Mouse (Mus musculus) liver, adult 2 months (tissue): ENCODE results near the gene Phxr2. TPM values are rescaled to one million over a fixed set of nuclear protein-coding genes. Genes with fewer than 3 reads are reported as not detected.

Source experiments
- DNase-seq: peaks from one replicate; pipeline ENCODE4 v3.0.0-alpha.2; 2011; ENCODE audit warnings: low read depth, low spot score; ENCODE audit errors: extremely low read depth
- H3K27ac ChIP-seq: fragments of 200-500 bp; replicated peaks from 2 replicates; pipeline ENCODE4 v1.5.1; 2012; ENCODE audit warnings: low read depth, mild to moderate bottlenecking, control low read depth, inconsistent platforms, low read length; ENCODE audit not compliant: insufficient read depth
- H3K27me3 ChIP-seq: fragments of 200-500 bp; 2 replicates; pipeline ENCODE4 v1.6.1; 2012; ENCODE audit warnings: mild to moderate bottlenecking, moderate library complexity, low read length, inconsistent platforms; ENCODE audit not compliant: control insufficient read depth, insufficient read depth
- H3K36me3 ChIP-seq: fragments of 200-500 bp; 2 replicates; pipeline ENCODE4 v1.6.1; 2012; ENCODE audit warnings: low read length, inconsistent platforms; ENCODE audit not compliant: control insufficient read depth, insufficient read depth
- H3K4me1 ChIP-seq: fragments of 200-500 bp; 2 replicates; pipeline ENCODE4 v1.6.1; 2011; ENCODE audit warnings: low read length; ENCODE audit not compliant: control insufficient read depth, insufficient read depth
- H3K4me3 ChIP-seq: fragments of 200-500 bp; 2 replicates; pipeline ENCODE4 v1.5.1; 2011; ENCODE audit warnings: low read depth, mild to moderate bottlenecking, control low read depth, low read length, moderate library complexity; ENCODE audit not compliant: insufficient read depth
- H3K79me2 ChIP-seq: fragments of 200-500 bp; 2 replicates; pipeline ENCODE4 v1.6.1; 2012; ENCODE audit warnings: inconsistent platforms, mild to moderate bottlenecking, low read length, moderate library complexity; ENCODE audit not compliant: control insufficient read depth, insufficient read depth
- H3K9ac ChIP-seq: fragments of 200-500 bp; 2 replicates; pipeline ENCODE4 v1.6.1; 2012; ENCODE audit warnings: low read depth, mild to moderate bottlenecking, control low read depth, inconsistent platforms, low read length
- CTCF ChIP-seq: fragments of 200-500 bp; IDR thresholded peaks from 2 replicates; pipeline ENCODE4 v1.5.1; 2011; ENCODE audit warnings: low read depth, low read length, control low read depth
- POLR2A ChIP-seq: fragments of 200-500 bp; IDR thresholded peaks from 2 replicates; pipeline ENCODE4 v1.6.1; 2011; ENCODE audit warnings: low read length, control low read depth; ENCODE audit not compliant: insufficient read depth; ENCODE audit errors: extremely low read depth
- WGBS: fragments of 180-500 bp; shearing (Covaris S2); methylation state at CpG from one replicate; pipeline ENCODE4 v1.1.7; 2018; 5-methylcytosine and 5-hydroxymethylcytosine counted together
- polyA plus RNA-seq: library from polyadenylated mRNA; depleted of rRNA; stranded (reverse); fragments of >200 nt; gene quantifications from 2 replicates; pipeline ENCODE4 v1.2.3, GENCODE M21; 2012
- total RNA-seq: library from RNA; depleted of rRNA; stranded (reverse); fragments of >200 nt; gene quantifications from 2 replicates; pipeline ENCODE4 v1.2.3, GENCODE M21; 2014

The Phxr2 gene
- total and polyA plus RNA-seq, 2 experiments, result not detected

- Histone ChIP-seq H3K9ac (no peak overlapping the region), H3K79me2 (no peaks in the 10 kb centered on the region), H3K27ac (no peak overlapping the region), H3K27me3 (no peaks in the 10 kb centered on the region), H3K36me3 (no peaks in the 10 kb centered on the region), H3K4me3 (no peak overlapping the region), H3K4me1 (peaks cover 8% of the 10 kb centered on the region; the same call in 1 of the 2 replicates)
- WGBS, result 90% methylated on average over 8 of the region's 8 CpGs
- TF ChIP-seq POLR2A, result no peak
- DNase-seq, result no peak
These were observed 19.5 kb upstream of the Phxr2 start for GRCm38 (mm10) chr10:99145611-99146010.

- H3K4me3 ChIP-seq, result no peak overlapping the region
- 63% methylated on average over 5 of the region's 5 CpGs for WGBS
- DNase-seq, result no peak
- no peaks in the 10 kb centered on the region for H3K4me1 ChIP-seq
- no peak overlapping the region for H3K27ac ChIP-seq
- H3K79me2 ChIP-seq, result no peaks in the 10 kb centered on the region
- H3K9ac ChIP-seq, result no peak overlapping the region
- H3K36me3 ChIP-seq, result no peaks in the 10 kb centered on the region
- no peaks in the 10 kb centered on the region for H3K27me3 ChIP-seq
- TF ChIP-seq POLR2A (no peak), CTCF (no peak)
These were observed 10.2 kb upstream of the Phxr2 start for GRCm38 (mm10) chr10:99136337-99136736.

- Histone ChIP-seq H3K36me3 (peaks cover 2% of the 10 kb centered on the region; the same call in 1 of the 2 replicates), H3K4me3 (no peak overlapping the region), H3K27ac (no peak overlapping the region), H3K79me2 (no peaks in the 10 kb centered on the region), H3K9ac (no peak overlapping the region), H3K4me1 (no peaks in the 10 kb centered on the region), H3K27me3 (no peaks in the 10 kb centered on the region)
- WGBS, result 92% methylated on average over 16 of the region's 16 CpGs
- TF ChIP-seq CTCF, result no peak
- no peak for TF ChIP-seq POLR2A
- no peak for DNase-seq
These were observed 7.3 kb upstream of the Phxr2 start for GRCm38 (mm10) chr10:99133321-99133875.

GRCm38 (mm10) chr10:99132595-99133272 is 6.6 kb upstream of the Phxr2 start:
- no peaks in the 10 kb centered on the region for H3K79me2 ChIP-seq
- no peaks in the 10 kb centered on the region for H3K27me3 ChIP-seq
- no peak for DNase-seq
- no peak overlapping the region for H3K9ac ChIP-seq
- H3K4me3 ChIP-seq, result no peak overlapping the region
- peaks cover 2% of the 10 kb centered on the region; the same call in 1 of the 2 replicates for H3K36me3 ChIP-seq
- WGBS, result 85% methylated on average over 11 of the region's 11 CpGs
- no peak overlapping the region for H3K27ac ChIP-seq
- H3K4me1 ChIP-seq, result 0 out of 2 replicates have a peak, but pooled peaks cover 1% of the 10 kb centered on the region
- TF ChIP-seq POLR2A, result no peak
- TF ChIP-seq CTCF, result no peak

GRCm38 (mm10) chr10:99132189-99132588 is 6.1 kb upstream of the Phxr2 start:
- Histone ChIP-seq H3K27ac (no peak overlapping the region), H3K4me1 (peaks cover 1% of the 10 kb centered on the region; the same call in 1 of the 2 replicates), H3K27me3 (no peaks in the 10 kb centered on the region), H3K4me3 (no peak overlapping the region), H3K36me3 (peaks cover 2% of the 10 kb centered on the region; the same call in 1 of the 2 replicates), H3K9ac (no peak overlapping the region), H3K79me2 (no peaks in the 10 kb centered on the region)
- WGBS, result 83% methylated on average over 6 of the region's 6 CpGs
- TF ChIP-seq CTCF, result no peak
- no peak for TF ChIP-seq POLR2A
- no peak for DNase-seq

- H3K27me3 ChIP-seq, result no peaks in the 10 kb centered on the region
- peaks cover 1% of the 10 kb centered on the region; the same call in 1 of the 2 replicates for H3K4me1 ChIP-seq
- H3K27ac ChIP-seq, result no peak overlapping the region
- no peaks in the 10 kb centered on the region for H3K79me2 ChIP-seq
- no peak for TF ChIP-seq POLR2A
- TF ChIP-seq CTCF, result no peak
- 86% methylated on average over 5 of the region's 5 CpGs for WGBS
- peaks cover 2% of the 10 kb centered on the region; the same call in 1 of the 2 replicates for H3K36me3 ChIP-seq
- H3K4me3 ChIP-seq, result no peak overlapping the region
- DNase-seq, result no peak
- no peak overlapping the region for H3K9ac ChIP-seq
These were observed 5.2 kb upstream of the Phxr2 start for GRCm38 (mm10) chr10:99131298-99131697.
